Mouse (Mus musculus) forebrain, embryonic 13.5 days (tissue): ENCODE results near the gene Cenpn. TPM values are rescaled to one million over a fixed set of nuclear protein-coding genes. Genes with fewer than 3 reads are reported as not detected.

ENCODE experiments used
- ATAC-seq: fragments of 200-750 bp; cut with Nextera tagmentation; 2 replicates; pipeline ENCODE4 v1.8.0; 2017
- H3K27ac ChIP-seq: fragments of 300-500 bp; sonication (generic); 2 replicates; pipeline ENCODE4 v1.5.1; 2015; ENCODE audit warnings: inconsistent platforms, mild to moderate bottlenecking, moderate library complexity
- H3K27me3 ChIP-seq: fragments of 300-500 bp; sonication (generic); 2 replicates; pipeline ENCODE4 v1.6.1; 2015; ENCODE audit warnings: mild to moderate bottlenecking, inconsistent platforms
- H3K36me3 ChIP-seq: fragments of 300-500 bp; sonication (generic); 2 replicates; pipeline ENCODE4 v1.6.1; 2015; ENCODE audit warnings: mild to moderate bottlenecking, inconsistent platforms; ENCODE audit not compliant: poor library complexity, severe bottlenecking
- H3K4me1 ChIP-seq: fragments of 300-500 bp; sonication (generic); 2 replicates; pipeline ENCODE4 v1.6.1; 2015; ENCODE audit warnings: inconsistent platforms
- H3K4me2 ChIP-seq: fragments of 300-500 bp; sonication (generic); 2 replicates; pipeline ENCODE4 v1.6.1; 2015; ENCODE audit warnings: inconsistent platforms, mild to moderate bottlenecking, moderate library complexity
- H3K4me3 ChIP-seq: fragments of 300-500 bp; sonication (generic); 2 replicates; pipeline ENCODE4 v1.5.1; 2015; ENCODE audit warnings: mild to moderate bottlenecking, inconsistent platforms
- H3K9ac ChIP-seq: fragments of 300-500 bp; sonication (generic); 2 replicates; pipeline ENCODE4 v1.6.1; 2015; ENCODE audit warnings: mild to moderate bottlenecking, inconsistent platforms
- H3K9me3 ChIP-seq: fragments of 300-500 bp; sonication (generic); replicated peaks from 2 replicates; pipeline ENCODE4 v1.6.1; 2016; ENCODE audit warnings: inconsistent platforms
- WGBS: fragments of 180-500 bp; shearing (Covaris S2); methylation state at CpG from one replicate; pipeline ENCODE4 v1.1.7; 2015; 5-methylcytosine and 5-hydroxymethylcytosine counted together
- polyA plus RNA-seq: library from polyadenylated mRNA; unstranded; fragments of >200 nt; fragmentation: Nextera tagmentation; extraction: Ambion mirVana; gene quantifications from 2 replicates; pipeline ENCODE4 v1.2.1, GENCODE M21; 2015

Cenpn gene
- polyA plus RNA-seq, 1 experiment from 2014 or later: 33.1 TPM

- H3K27ac ChIP-seq: no peak overlapping the region
- H3K9ac ChIP-seq: no peak overlapping the region
- H3K27me3 ChIP-seq: no peaks in the 10 kb centered on the region
- no peaks in the 10 kb centered on the region for H3K36me3 ChIP-seq
- no peak overlapping the region for H3K4me2 ChIP-seq
- H3K4me3 ChIP-seq: no peak overlapping the region
- WGBS: 48% methylated on average over 5 of the region's 5 CpGs
- no peaks in the 10 kb centered on the region for H3K9me3 ChIP-seq
- H3K4me1 ChIP-seq: peaks cover 13% of the 10 kb centered on the region
- ATAC-seq: no peak
Observed at GRCm38 (mm10) chr8:116975606-116976005, 54.1 kb downstream of the Cenpn start.

- Histone ChIP-seq H3K4me1 (peaks cover 13% of the 10 kb centered on the region), H3K4me2 (peak overlapping the region; percentile 69), H3K27ac (no peak overlapping the region), H3K9me3 (no peaks in the 10 kb centered on the region), H3K36me3 (peaks cover 3% of the 10 kb centered on the region; the same call in 1 of the 2 replicates), H3K27me3 (no peaks in the 10 kb centered on the region), H3K9ac (peak overlapping the region; percentile 59), H3K4me3 (peak overlapping the region; percentile 72)
- ATAC-seq: no peak
- 29% methylated on average over 8 of the region's 8 CpGs for WGBS
Observed at GRCm38 (mm10) chr8:116978052-116978451, 56.5 kb downstream of the Cenpn start.

- WGBS: under 1% methylated on average over 46 of the region's 46 CpGs
- Histone ChIP-seq H3K27ac (no peak within 1 kb of the TSS), H3K4me2 (peak within 1 kb of the TSS; percentile 69), H3K27me3 (no peaks in the 10 kb centered on the region), H3K4me3 (peak within 1 kb of the TSS; percentile 72), H3K9me3 (no peaks in the 10 kb centered on the region), H3K9ac (peak within 1 kb of the TSS; percentile 59), H3K4me1 (peaks cover 13% of the 10 kb centered on the region), H3K36me3 (peaks cover 10% of the 10 kb centered on the region; the same call in 1 of the 2 replicates)
- peak; percentile 99 for ATAC-seq
Observed at GRCm38 (mm10) chr8:116978631-116979256, 57.2 kb downstream of the Cenpn start, which contains the start of gene 1700030J22Rik. Gene 1700030J22Rik, minus strand, starts transcription at chr8:116978959.

GRCm38 (mm10) chr8:116980117-116980516 is 58.6 kb downstream of the Cenpn start:
- no peak overlapping the region for H3K4me2 ChIP-seq
- H3K9ac ChIP-seq: no peak overlapping the region
- no peak for ATAC-seq

GRCm38 (mm10) chr8:116989842-116990241 is 68.3 kb downstream of the Cenpn start:
- Histone ChIP-seq H3K36me3 (peaks cover 15% of the 10 kb centered on the region), H3K4me1 (peaks cover 15% of the 10 kb centered on the region), H3K27ac (no peak overlapping the region), H3K4me2 (no peak overlapping the region), H3K4me3 (no peak overlapping the region), H3K9ac (no peak overlapping the region), H3K9me3 (no peaks in the 10 kb centered on the region), H3K27me3 (no peaks in the 10 kb centered on the region)
- ATAC-seq: no peak
- WGBS: 98% methylated on average over 3 of the region's 3 CpGs

More at GRCm38 (mm10) chr8:116980117-116980516, 58.6 kb downstream of the Cenpn start:
- WGBS: 14% methylated on average over 4 of the region's 4 CpGs
- peaks cover 13% of the 10 kb centered on the region for H3K4me1 ChIP-seq
- no peak overlapping the region for H3K4me3 ChIP-seq
- H3K9me3 ChIP-seq: no peaks in the 10 kb centered on the region
- H3K27ac ChIP-seq: no peak overlapping the region
- no peaks in the 10 kb centered on the region for H3K27me3 ChIP-seq
- H3K36me3 ChIP-seq: peaks cover 12% of the 10 kb centered on the region; the same call in 1 of the 2 replicates

Other genes starting within 250 kb of the Cenpn start
- gene Cdyl2, start 188.7 kb upstream of the Cenpn start, polyA plus RNA-seq: 7.0 and 8.5 TPM in 2 replicates
- gene Cmc2, start 275 bp upstream of the Cenpn start, polyA plus RNA-seq: 58.6 and 67.6 TPM in 2 replicates
- 13.0 and 15.9 TPM in 2 replicates for gene Atmin, start 21.7 kb downstream of the Cenpn start, polyA plus RNA-seq
- 3.9 and 4.1 TPM in 2 replicates for gene 1700030J22Rik, start 57.2 kb downstream of the Cenpn start, polyA plus RNA-seq
- 111 and 120 TPM in 2 replicates for gene Gcsh, start 71.8 kb downstream of the Cenpn start, polyA plus RNA-seq
- gene Pkd1l2, start 160.7 kb downstream of the Cenpn start, polyA plus RNA-seq: 0.04 TPM in 1 of 2 replicates, not detected in the other
- gene Bco1, start 174.1 kb downstream of the Cenpn start, polyA plus RNA-seq: not detected in 2 replicates
- 2.8 and 3.9 TPM in 2 replicates for gene Gan, start 236.4 kb downstream of the Cenpn start, polyA plus RNA-seq